Mouse (Mus musculus) neural tube, embryonic 13.5 days (tissue): Measurements from ENCODE around the gene Zfp827. TPM values are rescaled to one million over a fixed set of nuclear protein-coding genes. Genes with fewer than 3 reads are reported as not detected.
A peak's percentile ranks its signal among the peaks of the same experiment; 100 is the strongest.

ENCODE experiments used
- ATAC-seq: fragments of 200-750 bp; cut with Nextera tagmentation; 2 replicates; pipeline ENCODE4 v1.8.0; 2017; ENCODE audit warnings: low read depth, mild to moderate bottlenecking, moderate TSS enrichment, moderate library complexity
- H3K27ac ChIP-seq: fragments of 300-500 bp; sonication (generic); replicated peaks from 2 replicates; pipeline ENCODE4 v1.5.1; 2015; ENCODE audit warnings: moderate library complexity, mild to moderate bottlenecking, inconsistent platforms
- H3K27me3 ChIP-seq: fragments of 300-500 bp; sonication (generic); 2 replicates; pipeline ENCODE4 v1.6.1; 2015; ENCODE audit warnings: mild to moderate bottlenecking, inconsistent platforms
- H3K36me3 ChIP-seq: fragments of 300-500 bp; sonication (generic); 2 replicates; pipeline ENCODE4 v1.6.1; 2015; ENCODE audit warnings: mild to moderate bottlenecking, inconsistent platforms
- H3K4me1 ChIP-seq: fragments of 300-500 bp; sonication (generic); replicated peaks from 2 replicates; pipeline ENCODE4 v1.6.1; 2015; ENCODE audit warnings: inconsistent platforms
- H3K4me2 ChIP-seq: fragments of 300-500 bp; sonication (generic); 2 replicates; pipeline ENCODE4 v1.6.1; 2015; ENCODE audit warnings: inconsistent platforms, mild to moderate bottlenecking, moderate library complexity
- H3K4me3 ChIP-seq: fragments of 300-500 bp; sonication (generic); 2 replicates; pipeline ENCODE4 v1.5.1; 2015; ENCODE audit warnings: mild to moderate bottlenecking, inconsistent platforms
- H3K9ac ChIP-seq: fragments of 300-500 bp; sonication (generic); 2 replicates; pipeline ENCODE4 v1.6.1; 2015; ENCODE audit warnings: moderate library complexity, mild to moderate bottlenecking, inconsistent platforms
- H3K9me3 ChIP-seq: fragments of 300-500 bp; sonication (generic); 2 replicates; pipeline ENCODE4 v1.6.1; 2016; ENCODE audit warnings: inconsistent platforms
- WGBS: fragments of 180-500 bp; shearing (Covaris S2); methylation state at CpG from one replicate; pipeline ENCODE4 v1.1.7; 2015; 5-methylcytosine and 5-hydroxymethylcytosine counted together
- polyA plus RNA-seq: library from polyadenylated mRNA; unstranded; fragments of >200 nt; fragmentation: Nextera tagmentation; extraction: Ambion mirVana; gene quantifications from 2 replicates; pipeline ENCODE4 v1.2.1, GENCODE M21; 2015

The Zfp827 gene
- 11.0 and 13.0 TPM in 2 replicates for polyA plus RNA-seq

GRCm38 (mm10) chr8:79027977-79028487, at the start of gene Zfp827:
Gene Zfp827, plus strand, starts transcription at chr8:79028437.
- under 1% methylated on average over 32 of the region's 32 CpGs for WGBS
- H3K4me2 ChIP-seq: peak within 1 kb of the TSS; percentile 77

GRCm38 (mm10) chr8:79004341-79004740, 23.9 kb upstream of the Zfp827 start:
- Histone ChIP-seq H3K4me1 (no peaks in the 10 kb centered on the region), H3K4me2 (no peak overlapping the region)

More at GRCm38 (mm10) chr8:79027977-79028487, at the start of gene Zfp827:
- H3K36me3 ChIP-seq: no peaks in the 10 kb centered on the region
- no peaks in the 10 kb centered on the region for H3K9me3 ChIP-seq
- ATAC-seq: peak; percentile 60
- H3K27me3 ChIP-seq: no peaks in the 10 kb centered on the region
- peak within 1 kb of the TSS; percentile 90 for H3K4me3 ChIP-seq
- H3K27ac ChIP-seq: peak within 1 kb of the TSS; percentile 100
- H3K9ac ChIP-seq: peak within 1 kb of the TSS; percentile 100
- peaks cover 31% of the 10 kb centered on the region for H3K4me1 ChIP-seq

GRCm38 (mm10) chr8:79015061-79015460, 13.2 kb upstream of the Zfp827 start:
- Histone ChIP-seq H3K27ac (no peak overlapping the region), H3K9me3 (no peaks in the 10 kb centered on the region), H3K4me2 (no peak overlapping the region), H3K36me3 (no peaks in the 10 kb centered on the region), H3K4me3 (no peak overlapping the region), H3K9ac (no peak overlapping the region), H3K4me1 (no peaks in the 10 kb centered on the region), H3K27me3 (no peaks in the 10 kb centered on the region)
- ATAC-seq: no peak
- WGBS: 86% methylated on average over 5 of the region's 5 CpGs

More at GRCm38 (mm10) chr8:79004341-79004740, 23.9 kb upstream of the Zfp827 start:
- Histone ChIP-seq H3K36me3 (no peaks in the 10 kb centered on the region), H3K9me3 (no peaks in the 10 kb centered on the region), H3K27me3 (no peaks in the 10 kb centered on the region), H3K9ac (no peak overlapping the region), H3K27ac (no peak overlapping the region), H3K4me3 (no peak overlapping the region)
- ATAC-seq: no peak

- Histone ChIP-seq H3K4me1 (no peaks in the 10 kb centered on the region), H3K36me3 (no peaks in the 10 kb centered on the region), H3K4me2 (no peak overlapping the region), H3K27ac (no peak overlapping the region), H3K9me3 (no peaks in the 10 kb centered on the region), H3K9ac (no peak overlapping the region), H3K4me3 (no peak overlapping the region), H3K27me3 (no peaks in the 10 kb centered on the region)
- no peak for ATAC-seq
- 84% methylated on average over 4 of the region's 4 CpGs for WGBS
Measured at GRCm38 (mm10) chr8:79016076-79016475, 12.2 kb upstream of the Zfp827 start.

GRCm38 (mm10) chr8:79016583-79016982, 11.7 kb upstream of the Zfp827 start:
- Histone ChIP-seq H3K4me1 (no peaks in the 10 kb centered on the region), H3K4me2 (no peak overlapping the region), H3K9ac (no peak overlapping the region), H3K36me3 (no peaks in the 10 kb centered on the region), H3K27me3 (no peaks in the 10 kb centered on the region), H3K4me3 (no peak overlapping the region), H3K27ac (no peak overlapping the region), H3K9me3 (no peaks in the 10 kb centered on the region)
- WGBS: 44% methylated on average over 6 of the region's 6 CpGs
- ATAC-seq: no peak

GRCm38 (mm10) chr8:79023922-79024321, 4.3 kb upstream of the Zfp827 start:
- Histone ChIP-seq H3K4me3 (no peak overlapping the region), H3K36me3 (no peaks in the 10 kb centered on the region), H3K27ac (no peak overlapping the region), H3K27me3 (no peaks in the 10 kb centered on the region), H3K9me3 (no peaks in the 10 kb centered on the region), H3K9ac (no peak overlapping the region), H3K4me2 (no peak overlapping the region), H3K4me1 (0 out of 2 replicates have a peak, but pooled peaks cover 7% of the 10 kb centered on the region)
- WGBS: 97% methylated on average over 1 of the region's 1 CpGs
- ATAC-seq: no peak

GRCm38 (mm10) chr8:79027319-79027718, 918 bp upstream of the Zfp827 start:
- no peak for ATAC-seq

GRCm38 (mm10) chr8:79028541-79029395, 531 bp downstream of the Zfp827 start:
- H3K4me3 ChIP-seq: peak overlapping the region; percentile 90
- H3K27me3 ChIP-seq: no peaks in the 10 kb centered on the region
- peak overlapping the region; percentile 100 for H3K27ac ChIP-seq
- peak overlapping the region; percentile 100 for H3K9ac ChIP-seq
- peak overlapping the region; percentile 77 for H3K4me2 ChIP-seq
- no peaks in the 10 kb centered on the region for H3K36me3 ChIP-seq
- under 1% methylated on average over 54 of the region's 56 CpGs for WGBS
- H3K4me1 ChIP-seq: peaks cover 39% of the 10 kb centered on the region
- peak; percentile 32 for ATAC-seq
- H3K9me3 ChIP-seq: no peaks in the 10 kb centered on the region

More at GRCm38 (mm10) chr8:79027319-79027718, 918 bp upstream of the Zfp827 start:
- Histone ChIP-seq H3K36me3 (no peaks in the 10 kb centered on the region), H3K4me3 (peak overlapping the region; percentile 90), H3K9ac (0 out of 2 replicates have a peak overlapping the region, but pooled peaks have one; percentile 100), H3K4me2 (peak overlapping the region; percentile 77), H3K27ac (peak overlapping the region; percentile 100; the same call in 1 of the 2 replicates), H3K27me3 (no peaks in the 10 kb centered on the region), H3K4me1 (peaks cover 24% of the 10 kb centered on the region), H3K9me3 (no peaks in the 10 kb centered on the region)
- WGBS: 19% methylated on average over 3 of the region's 3 CpGs

- Histone ChIP-seq H3K36me3 (no peaks in the 10 kb centered on the region), H3K4me2 (peak overlapping the region; percentile 77), H3K4me3 (peak overlapping the region; percentile 90), H3K4me1 (peaks cover 48% of the 10 kb centered on the region), H3K9ac (peak overlapping the region; percentile 100), H3K27me3 (no peaks in the 10 kb centered on the region), H3K9me3 (no peaks in the 10 kb centered on the region), H3K27ac (peak overlapping the region; percentile 100)
- peak; percentile 85 for ATAC-seq
- WGBS: under 1% methylated on average over 85 of the region's 99 CpGs
Measured at GRCm38 (mm10) chr8:79029396-79030325, 1.4 kb downstream of the Zfp827 start.

GRCm38 (mm10) chr8:79030326-79031265, 2.4 kb downstream of the Zfp827 start:
- Histone ChIP-seq H3K36me3 (no peaks in the 10 kb centered on the region), H3K4me1 (peaks cover 52% of the 10 kb centered on the region), H3K9me3 (no peaks in the 10 kb centered on the region), H3K27me3 (no peaks in the 10 kb centered on the region), H3K4me3 (peak overlapping the region; percentile 90), H3K9ac (peak overlapping the region; percentile 100), H3K4me2 (peak overlapping the region; percentile 77), H3K27ac (peak overlapping the region; percentile 100)
- under 1% methylated on average over 58 of the region's 62 CpGs for WGBS
- no peak; the same call in 1 of the 2 replicates for ATAC-seq

GRCm38 (mm10) chr8:79037532-79037931, 9.3 kb downstream of the Zfp827 start:
- peaks cover 33% of the 10 kb centered on the region for H3K4me1 ChIP-seq
- H3K9me3 ChIP-seq: no peaks in the 10 kb centered on the region
- H3K27ac ChIP-seq: no peak overlapping the region
- no peak overlapping the region for H3K9ac ChIP-seq
- H3K36me3 ChIP-seq: 0 out of 2 replicates have a peak, but pooled peaks cover 12% of the 10 kb centered on the region
- no peak overlapping the region for H3K4me3 ChIP-seq
- WGBS: 82% methylated on average over 7 of the region's 7 CpGs
- ATAC-seq: no peak
- H3K27me3 ChIP-seq: no peaks in the 10 kb centered on the region
- no peak overlapping the region for H3K4me2 ChIP-seq
